Mouse (Mus musculus) adrenal gland, adult 18-20 months (tissue): Measurements from ENCODE around the gene Tbc1d16. TPM values are rescaled to one million over a fixed set of nuclear protein-coding genes. Genes with fewer than 3 reads are reported as not detected.
"Not testable (repeated sequence)": the region's sequence is repeated elsewhere in the genome, so short reads cannot be mapped to it uniquely, and the experiment has no call there.

ENCODE experiments used
- DNase-seq, 2 experiments: peaks; one replicate each; pipeline ENCODE4 v3.0.0; 2021 to 2022; ENCODE audit warnings: low spot score in 2 of 2
- long read RNA-seq, 2 experiments: library from polyadenylated mRNA; stranded (forward); transcript quantifications; one replicate each; pipeline ENCODE4 v2.0.0; 2021
- total RNA-seq, 2 experiments: library from RNA; stranded (reverse); gene quantifications; 1 replicate in 1 of 2; 2 replicates in 1 of 2; pipeline ENCODE4 v1.2.3; 2021

Tbc1d16 gene
- total RNA-seq, result 10 to 100 TPM; 17.7 to 30.8 TPM
- long read RNA-seq, experiment 1, partial matches to known transcripts, result 1 of 16 reads
- long read RNA-seq, experiment 1, other reads (novel, unspliced or antisense), result 15 of 16 reads
- long read RNA-seq, experiment 2, full-length matches to known transcripts, result 5 of 23 reads
- long read RNA-seq, experiment 2, partial matches to known transcripts, result 2 of 23 reads
- long read RNA-seq, experiment 2, other reads (novel, unspliced or antisense), result 16 of 23 reads

DNA sequence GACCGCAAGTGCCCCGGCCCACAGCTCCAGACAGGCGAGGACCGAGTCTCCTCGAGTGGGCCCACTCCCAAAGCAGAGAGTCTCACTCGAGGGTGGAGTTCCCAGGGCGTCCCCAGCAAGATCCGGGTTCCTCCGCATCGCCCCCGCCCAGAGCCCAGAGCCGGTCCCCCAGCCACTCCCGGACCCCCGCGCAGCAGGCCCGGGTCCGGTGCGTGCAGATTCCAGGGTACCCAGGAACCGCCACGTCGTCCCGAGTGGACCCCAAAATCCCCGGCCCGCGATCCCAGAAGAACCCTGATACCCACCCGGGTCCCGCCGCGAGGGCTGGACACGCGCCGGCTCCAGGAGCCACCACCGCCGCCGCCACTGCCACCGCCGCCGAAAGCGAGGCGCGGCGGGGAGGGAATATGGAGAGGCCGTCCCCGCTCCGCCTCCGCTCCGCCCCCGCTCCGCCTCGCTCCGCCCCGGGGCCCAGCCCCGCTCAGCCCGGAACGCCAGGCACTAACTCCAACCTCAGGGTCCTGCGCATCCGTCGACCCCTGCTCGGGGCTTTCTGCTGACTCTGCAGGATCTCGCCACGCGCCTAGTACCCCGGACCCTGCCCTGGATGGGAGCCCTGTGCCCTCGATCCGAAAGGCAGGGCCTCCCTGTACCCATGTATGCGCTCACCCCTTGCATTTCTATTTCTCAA lies at the start of gene Tbc1d16, which contains the start of gene Ccdc40:
Tbc1d16 (minus strand) TSS at position 409 of the 691 bp plus-strand sequence.
Ccdc40 (plus strand) TSS at position 482 of the 691 bp plus-strand sequence.
- DNase-seq, result peak; percentile 76 to 78

DNA sequence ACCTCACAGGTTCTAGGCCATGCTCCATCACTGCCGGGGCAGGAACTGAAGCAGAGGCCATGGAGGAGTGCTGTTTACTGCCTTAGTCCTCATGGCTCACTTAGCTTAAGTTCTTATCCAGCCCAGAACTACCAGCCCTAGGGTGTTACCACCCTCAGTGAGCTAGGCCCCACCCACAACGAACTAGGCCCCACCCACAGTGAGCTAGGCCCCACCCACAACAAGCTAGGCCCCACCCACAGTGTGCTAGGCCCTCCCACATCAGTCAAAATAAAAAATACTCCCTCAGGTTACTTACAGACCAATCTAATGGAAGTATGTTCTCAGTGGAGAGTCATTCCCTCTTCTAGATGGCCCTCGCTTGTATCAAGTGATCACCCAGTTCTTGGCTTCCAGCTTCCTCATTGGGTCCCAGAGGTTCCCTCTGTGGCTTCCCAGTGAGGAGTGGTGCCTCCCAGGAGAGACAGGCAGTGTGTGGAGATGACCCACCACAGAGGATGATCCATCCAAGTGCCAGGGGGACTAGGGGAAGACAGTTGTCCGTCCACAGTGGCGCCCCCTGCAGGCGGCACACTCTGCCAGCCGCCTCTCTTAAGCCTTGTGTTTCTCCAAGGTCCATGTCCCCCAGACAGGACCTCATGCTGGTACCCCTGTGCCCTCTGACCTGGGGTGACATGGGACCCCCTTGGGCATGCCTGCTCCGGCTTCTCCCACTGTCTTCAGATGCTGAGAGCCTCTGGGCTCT lies 45.1 kb upstream of the Tbc1d16 start:
- DNase-seq, result no peak

DNA sequence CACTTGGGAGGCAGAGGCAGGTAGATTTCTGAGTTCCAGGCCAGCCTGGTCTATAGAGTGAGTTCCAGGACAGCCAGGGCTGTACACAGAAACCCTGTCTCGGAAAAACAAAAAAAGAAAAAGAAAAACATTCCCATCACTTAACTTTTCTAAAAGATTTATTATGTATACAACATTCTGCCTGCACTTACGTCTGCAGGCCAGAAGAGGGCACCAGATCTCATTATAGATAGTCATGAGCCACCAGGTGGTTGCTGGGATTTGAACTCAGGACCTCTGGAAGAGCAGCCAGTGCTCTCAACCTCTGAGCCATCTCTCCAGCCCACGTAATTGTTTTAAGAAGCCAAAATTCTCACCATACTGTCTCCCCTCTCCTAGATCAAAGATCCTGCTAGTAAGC lies 44.2 kb upstream of the Tbc1d16 start:
- not testable (repeated sequence) for DNase-seq

DNA sequence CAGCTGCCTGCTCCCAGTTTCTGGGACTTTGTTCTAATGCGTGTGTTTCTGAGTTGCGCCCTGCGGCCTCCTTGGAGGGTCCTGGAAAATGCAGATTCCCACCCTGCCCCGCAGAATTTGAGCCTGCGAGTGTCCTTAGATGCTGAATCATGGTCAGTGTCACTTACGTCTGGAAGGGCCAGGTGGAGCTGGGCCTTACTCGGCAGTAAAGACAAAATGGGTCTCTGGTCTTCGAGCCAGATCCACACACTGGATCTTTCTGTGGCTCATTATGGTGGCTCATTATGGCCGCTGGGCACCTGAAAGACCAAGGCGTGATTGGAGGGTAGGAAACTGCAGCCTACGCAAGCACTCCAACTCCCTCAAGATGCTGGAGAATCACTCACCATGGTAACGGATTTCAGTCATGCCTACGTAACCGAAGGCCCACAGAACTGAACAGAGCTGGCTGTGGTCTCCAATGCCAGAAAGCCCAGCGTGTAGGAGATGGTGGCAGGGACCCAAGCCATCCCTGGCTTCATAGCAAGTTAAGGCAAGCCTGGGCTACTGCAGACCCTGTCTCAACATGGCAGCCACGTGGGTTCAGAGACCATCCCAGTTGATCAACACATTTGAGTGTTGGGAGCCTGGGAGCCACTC lies 40.4 kb upstream of the Tbc1d16 start:
- no peak for DNase-seq

GRCm38 (mm10) chr11:119267768-119268556 lies 39.7 kb upstream of the Tbc1d16 start, which contains the start of gene Gaa:
Gene Gaa (plus strand): TSS chr11:119267887.
- peak; percentile 98 for DNase-seq

GRCm38 (mm10) chr11:119267241-119267674 lies 39.0 kb upstream of the Tbc1d16 start:
- DNase-seq, result no peak

- no peak for DNase-seq
Observed at GRCm38 (mm10) chr11:119265811-119266210, 37.5 kb upstream of the Tbc1d16 start.

DNA sequence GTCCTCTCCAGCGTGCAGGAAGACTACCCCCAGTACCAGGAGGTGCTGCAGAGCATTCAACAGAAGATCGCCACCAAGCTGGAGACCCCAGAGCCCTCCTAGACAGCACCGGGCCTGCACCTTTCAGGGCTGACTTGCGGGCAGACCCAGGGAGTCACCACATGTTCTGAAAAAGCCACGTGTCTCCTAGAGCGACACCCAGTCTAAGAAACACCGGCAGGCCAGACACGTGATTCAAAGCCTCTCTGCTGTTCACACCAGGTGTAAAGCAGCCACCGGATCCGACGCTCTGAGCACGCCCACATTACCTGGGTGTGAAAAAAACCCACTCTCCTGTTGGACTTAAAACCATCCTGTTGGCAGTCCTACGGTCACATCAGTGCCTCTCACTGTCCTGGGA lies 36.1 kb upstream of the Tbc1d16 start:
- no peak for DNase-seq

DNA sequence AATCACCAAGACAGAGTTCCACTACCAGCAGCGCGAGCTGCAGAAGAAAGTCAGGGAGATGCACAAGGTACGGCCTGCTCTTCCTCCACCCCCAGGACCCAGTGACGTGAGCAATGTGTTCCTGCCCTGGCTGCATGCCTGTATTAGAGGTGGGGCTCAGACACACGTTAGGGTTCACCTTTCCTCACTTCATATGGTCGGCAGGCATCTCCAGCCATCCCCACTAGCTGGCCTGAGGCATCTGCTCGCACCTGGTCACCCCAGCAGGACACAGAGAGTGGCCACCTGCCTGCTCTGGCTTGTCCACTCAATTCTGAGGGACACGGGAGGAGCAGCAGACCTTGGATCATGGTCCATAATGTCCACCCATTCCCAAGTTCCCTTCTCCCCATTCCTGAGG lies 31.7 kb upstream of the Tbc1d16 start:
- DNase-seq, result no peak

DNA sequence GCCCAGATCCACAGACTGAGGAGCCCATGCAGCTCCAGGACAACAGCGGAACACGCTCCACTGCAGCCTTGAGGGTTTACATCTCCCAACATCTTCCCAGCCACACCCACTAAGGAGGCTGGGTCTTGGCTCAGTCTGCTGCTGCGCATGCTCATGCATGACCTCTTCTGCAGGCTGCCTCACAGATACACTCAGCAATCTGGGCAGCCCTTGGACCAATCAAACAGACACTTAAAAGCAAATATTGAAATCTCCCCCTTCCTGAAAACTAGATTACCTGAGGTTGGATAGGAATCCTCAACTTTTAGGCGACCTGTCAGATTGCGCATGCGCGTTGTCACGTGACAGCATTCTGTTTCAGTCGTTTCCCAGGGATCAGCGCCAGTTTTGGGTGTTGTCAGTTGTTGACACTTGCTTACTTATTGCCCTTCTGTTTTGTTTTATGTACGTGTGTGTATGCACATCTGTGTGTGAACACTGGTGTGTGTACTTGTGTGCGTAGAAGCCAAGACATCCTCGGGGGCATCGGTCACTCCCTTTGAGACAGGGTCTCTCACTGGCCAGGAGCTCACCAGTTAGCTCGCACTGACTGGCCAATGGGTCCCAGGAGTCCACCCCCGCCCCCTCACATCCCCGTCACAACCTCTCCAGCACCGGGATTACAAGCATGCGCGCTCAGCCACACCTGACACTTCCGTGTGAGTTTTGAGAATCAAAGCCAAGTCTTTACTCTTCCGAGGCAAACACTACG lies 30.4 kb upstream of the Tbc1d16 start:
- peak; percentile 27 to 54 for DNase-seq

DNA sequence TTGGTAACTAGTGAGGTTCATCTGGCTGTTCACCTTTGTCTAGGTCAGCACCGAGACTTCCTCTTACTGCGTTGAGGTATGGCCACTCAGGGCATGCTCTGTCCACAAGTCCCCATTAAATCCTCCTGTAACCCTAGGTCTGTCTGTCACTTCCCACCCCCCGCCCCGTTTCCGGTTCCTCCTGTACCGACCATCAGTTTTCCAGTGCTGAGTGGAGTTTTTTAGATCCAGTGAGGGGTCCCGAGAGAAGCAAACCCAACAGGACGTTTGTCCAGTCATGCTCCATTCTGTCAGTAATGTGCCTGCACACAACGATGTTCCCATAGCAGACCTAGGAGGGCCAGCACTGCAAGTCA lies 29.9 kb upstream of the Tbc1d16 start:
- no peak for DNase-seq

GRCm38 (mm10) chr11:119256557-119256956 lies 28.3 kb upstream of the Tbc1d16 start:
- DNase-seq, result not testable (repeated sequence)

DNA sequence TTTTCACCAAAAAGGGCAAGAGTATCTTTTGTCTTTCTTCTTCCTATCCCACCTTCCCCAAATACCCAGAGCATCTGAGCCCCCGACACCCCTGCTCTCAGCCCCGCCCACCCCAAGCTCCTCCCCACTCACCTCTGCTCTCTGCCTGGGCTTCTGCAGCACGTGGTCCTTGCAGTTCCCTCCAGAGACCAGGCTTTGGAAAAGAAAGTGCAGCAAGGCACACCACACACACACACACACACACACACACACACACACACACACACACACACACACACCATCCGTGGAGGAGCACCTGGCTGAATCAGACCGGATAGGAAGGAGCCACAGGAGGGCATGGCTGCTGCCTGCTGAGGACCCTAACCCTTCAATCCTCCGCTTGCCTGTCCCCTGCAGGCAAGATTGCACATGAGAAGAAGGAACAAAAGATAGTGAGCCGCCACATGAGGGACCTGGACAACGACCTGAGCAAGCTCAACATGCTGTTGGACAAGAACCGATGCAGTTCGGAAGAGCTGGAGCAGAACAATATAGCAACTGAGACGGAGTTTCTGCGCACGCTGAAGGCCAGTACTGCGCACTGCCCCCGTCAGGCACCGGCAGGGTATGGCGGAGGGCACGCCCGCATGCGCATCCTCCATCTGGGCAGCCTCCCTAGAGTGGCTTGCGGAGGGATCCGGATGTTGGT lies 24.7 kb upstream of the Tbc1d16 start:
- DNase-seq, result no peak

DNA sequence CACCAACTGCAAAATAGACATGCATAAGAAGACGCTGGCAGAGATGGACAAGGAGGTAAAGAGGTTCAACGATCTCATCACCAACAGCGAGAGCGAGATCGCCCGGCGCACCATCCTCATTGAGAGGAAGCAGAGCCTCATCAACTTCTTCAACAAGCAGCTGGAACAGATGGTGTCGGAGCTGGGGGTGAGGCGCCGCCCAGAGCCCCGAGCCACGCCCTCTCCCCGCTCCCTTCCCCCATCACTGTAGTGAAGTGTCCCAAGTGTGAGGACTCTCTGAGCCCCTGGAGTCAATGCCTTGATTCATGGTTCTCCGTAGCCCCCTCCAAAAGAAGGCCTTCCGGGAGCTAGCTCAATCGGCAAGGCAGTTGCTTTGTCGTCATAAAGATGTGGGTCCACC lies 22.7 kb upstream of the Tbc1d16 start:
- no peak for DNase-seq

DNA sequence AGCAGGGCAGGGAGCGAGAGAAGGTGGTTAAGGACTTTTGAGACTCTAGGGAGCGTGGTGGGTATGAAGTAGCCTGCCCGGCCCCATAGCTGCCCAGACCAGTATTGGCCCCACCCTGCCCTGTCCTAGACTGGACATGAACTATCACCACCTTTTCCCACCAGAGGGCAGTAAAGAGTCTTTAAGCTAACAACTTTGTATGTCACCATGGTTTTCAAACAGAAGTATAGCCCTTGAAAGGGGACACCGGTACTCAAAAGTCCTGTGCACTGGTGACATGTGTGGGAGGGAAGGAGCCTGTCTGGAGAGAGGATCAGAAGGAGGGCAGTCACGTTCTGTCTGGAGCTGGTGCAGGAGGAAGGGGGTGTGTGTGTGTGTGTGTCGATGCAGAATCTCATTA lies 20.7 kb upstream of the Tbc1d16 start:
- DNase-seq, result peak; percentile 33 to 43

- DNase-seq, result not testable (repeated sequence)
Observed at GRCm38 (mm10) chr11:119245543-119245942, 17.2 kb upstream of the Tbc1d16 start.

GRCm38 (mm10) chr11:119239480-119239879 lies 11.2 kb upstream of the Tbc1d16 start:
- no peak for DNase-seq

GRCm38 (mm10) chr11:119238305-119238721 lies 10.0 kb upstream of the Tbc1d16 start:
- peak in 1 of 2 experiments; percentile 55 for DNase-seq
